Mouse (Mus musculus): Measurements from ENCODE around the gene H1foo. TPM values are rescaled to one million over a fixed set of nuclear protein-coding genes. Genes with fewer than 3 reads are reported as not detected.

The H1foo gene
- polyA plus RNA-seq, 1 experiment, result not detected

- TF ChIP-seq POLR2A (IDR thresholded peaks at IDR 0.05; ENCODE audit: low read depth, low read length), result no peak
- no peak for TF ChIP-seq CTCF (IDR thresholded peaks at IDR 0.05; ENCODE audit: borderline replicate concordance, insufficient read depth, low read length)
- no peak overlapping the region for H3K27ac ChIP-seq (ENCODE audit: insufficient read depth, low read length)
- H3K4me3 ChIP-seq (ENCODE audit: insufficient read depth, low read length), result no peak overlapping the region
- no peaks in the 10 kb centered on the region; the same call in 1 of the 2 replicates for H3K4me1 ChIP-seq (ENCODE audit: control insufficient read depth, insufficient read depth, low read length)
Observed at GRCm38 (mm10) chr6:115990056-115990455, 45.3 kb downstream of the H1foo start.

- H3K4me3 ChIP-seq (ENCODE audit: insufficient read depth, low read length), result no peak overlapping the region
- no peak for TF ChIP-seq CTCF (IDR thresholded peaks at IDR 0.05; ENCODE audit: borderline replicate concordance, insufficient read depth, low read length)
- no peak for TF ChIP-seq POLR2A (IDR thresholded peaks at IDR 0.05; ENCODE audit: low read depth, low read length)
- H3K4me1 ChIP-seq (ENCODE audit: control insufficient read depth, insufficient read depth, low read length), result no peaks in the 10 kb centered on the region; the same call in 1 of the 2 replicates
- H3K27ac ChIP-seq (ENCODE audit: insufficient read depth, low read length), result no peak overlapping the region
Observed at GRCm38 (mm10) chr6:115990479-115990878, 45.7 kb downstream of the H1foo start.

GRCm38 (mm10) chr6:115991108-115991880 lies 46.6 kb downstream of the H1foo start:
- H3K4me3 ChIP-seq (ENCODE audit: insufficient read depth, low read length), result 0 out of 2 replicates have a peak overlapping the region, but pooled peaks have one; percentile 1
- no peak for TF ChIP-seq POLR2A (IDR thresholded peaks at IDR 0.05; ENCODE audit: low read depth, low read length)
- no peak for TF ChIP-seq CTCF (IDR thresholded peaks at IDR 0.05; ENCODE audit: borderline replicate concordance, insufficient read depth, low read length)
- H3K27ac ChIP-seq (ENCODE audit: insufficient read depth, low read length), result peak overlapping the region; percentile 38
- peaks cover 2% of the 10 kb centered on the region; the same call in 1 of the 2 replicates for H3K4me1 ChIP-seq (ENCODE audit: control insufficient read depth, insufficient read depth, low read length)

GRCm38 (mm10) chr6:115991881-115992620 lies 47.3 kb downstream of the H1foo start:
- Histone ChIP-seq H3K4me1 (ENCODE audit: control insufficient read depth, insufficient read depth, low read length) (peaks cover 2% of the 10 kb centered on the region; the same call in 1 of the 2 replicates), H3K27ac (ENCODE audit: insufficient read depth, low read length) (peak overlapping the region; percentile 38), H3K4me3 (ENCODE audit: insufficient read depth, low read length) (0 out of 2 replicates have a peak overlapping the region, but pooled peaks have one; percentile 1)
- no peak for TF ChIP-seq CTCF (IDR thresholded peaks at IDR 0.05; ENCODE audit: borderline replicate concordance, insufficient read depth, low read length)
- TF ChIP-seq POLR2A (IDR thresholded peaks at IDR 0.05; ENCODE audit: low read depth, low read length), result no peak

- Histone ChIP-seq H3K27ac (ENCODE audit: insufficient read depth, low read length) (no peak overlapping the region), H3K4me1 (ENCODE audit: control insufficient read depth, insufficient read depth, low read length) (peaks cover 2% of the 10 kb centered on the region; the same call in 1 of the 2 replicates), H3K4me3 (ENCODE audit: insufficient read depth, low read length) (peak overlapping the region; percentile 22)
- TF ChIP-seq POLR2A (IDR thresholded peaks at IDR 0.05; ENCODE audit: low read depth, low read length) (no peak), CTCF (IDR thresholded peaks at IDR 0.05; ENCODE audit: borderline replicate concordance, insufficient read depth, low read length) (no peak)
Observed at GRCm38 (mm10) chr6:115992981-115993380, 48.2 kb downstream of the H1foo start.

GRCm38 (mm10) chr6:115993463-115994145 lies 48.9 kb downstream of the H1foo start:
- Histone ChIP-seq H3K4me1 (ENCODE audit: control insufficient read depth, insufficient read depth, low read length) (peaks cover 2% of the 10 kb centered on the region; the same call in 1 of the 2 replicates), H3K27ac (ENCODE audit: insufficient read depth, low read length) (no peak overlapping the region), H3K4me3 (ENCODE audit: insufficient read depth, low read length) (peak overlapping the region; percentile 22)
- TF ChIP-seq POLR2A (IDR thresholded peaks at IDR 0.05; ENCODE audit: low read depth, low read length) (no peak), CTCF (IDR thresholded peaks at IDR 0.05; ENCODE audit: borderline replicate concordance, insufficient read depth, low read length) (no peak)

- TF ChIP-seq CTCF (IDR thresholded peaks at IDR 0.05; ENCODE audit: borderline replicate concordance, insufficient read depth, low read length), result no peak
- no peak for TF ChIP-seq POLR2A (IDR thresholded peaks at IDR 0.05; ENCODE audit: low read depth, low read length)
- Histone ChIP-seq H3K4me1 (ENCODE audit: control insufficient read depth, insufficient read depth, low read length) (peaks cover 2% of the 10 kb centered on the region; the same call in 1 of the 2 replicates), H3K4me3 (ENCODE audit: insufficient read depth, low read length) (peak overlapping the region; percentile 22), H3K27ac (ENCODE audit: insufficient read depth, low read length) (no peak overlapping the region)
Observed at GRCm38 (mm10) chr6:115994146-115994876, 49.6 kb downstream of the H1foo start.

- H3K27ac ChIP-seq (ENCODE audit: insufficient read depth, low read length), result peak within 1 kb of the TSS; percentile 53
- H3K4me1 ChIP-seq (ENCODE audit: control insufficient read depth, insufficient read depth, low read length), result peaks cover 2% of the 10 kb centered on the region; the same call in 1 of the 2 replicates
Observed at GRCm38 (mm10) chr6:115994877-115995520, 50.3 kb downstream of the H1foo start, which contains the start of gene Plxnd1. Gene Plxnd1 (minus strand): TSS chr6:115995005.

More at GRCm38 (mm10) chr6:115994877-115995520, 50.3 kb downstream of the H1foo start, which contains the start of gene Plxnd1:
- H3K4me3 ChIP-seq (ENCODE audit: insufficient read depth, low read length), result peak within 1 kb of the TSS; percentile 55
- TF ChIP-seq CTCF (IDR thresholded peaks at IDR 0.05; ENCODE audit: borderline replicate concordance, insufficient read depth, low read length), result no peak
- peak; percentile 79 for TF ChIP-seq POLR2A (IDR thresholded peaks at IDR 0.05; ENCODE audit: low read depth, low read length)

Measured in embryonic fibroblast, embryonic 13.5 days (primary cell).